Mouse (Mus musculus): ENCODE data around the gene Prdm2. TPM values are rescaled to one million over a fixed set of nuclear protein-coding genes. Genes with fewer than 3 reads are reported as not detected.

Gene Prdm2
- polyA plus RNA-seq, 1 experiment, result 8.9 TPM

GRCm38 (mm10) chr4:143185496-143185895 is 27.3 kb downstream of the Prdm2 start:
- no peak for TF ChIP-seq GATA1 (IDR thresholded peaks at IDR 0.05; ENCODE audit: low read length)

DNA sequence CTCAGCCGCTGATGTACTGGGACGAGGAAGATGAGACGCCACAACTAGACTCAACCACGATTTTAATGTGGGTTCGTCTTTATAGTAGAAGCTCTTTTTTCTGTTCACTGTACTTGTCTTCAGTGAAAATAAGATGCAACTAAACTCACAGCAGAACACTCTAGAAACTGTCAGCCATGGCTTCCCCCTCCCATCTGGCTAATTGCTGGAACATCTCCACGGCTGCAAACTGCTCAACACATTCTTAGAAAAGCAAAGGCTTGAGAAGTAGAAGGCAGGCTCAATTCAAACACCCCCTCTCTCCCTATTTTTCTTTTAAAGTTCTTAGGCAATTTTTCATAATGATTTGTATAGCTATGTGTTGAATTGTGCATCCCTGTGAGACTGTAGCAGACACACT is 29.7 kb downstream of the Prdm2 start:
- TF ChIP-seq GATA1 (IDR thresholded peaks at IDR 0.05; ENCODE audit: low read length), result no peak

DNA sequence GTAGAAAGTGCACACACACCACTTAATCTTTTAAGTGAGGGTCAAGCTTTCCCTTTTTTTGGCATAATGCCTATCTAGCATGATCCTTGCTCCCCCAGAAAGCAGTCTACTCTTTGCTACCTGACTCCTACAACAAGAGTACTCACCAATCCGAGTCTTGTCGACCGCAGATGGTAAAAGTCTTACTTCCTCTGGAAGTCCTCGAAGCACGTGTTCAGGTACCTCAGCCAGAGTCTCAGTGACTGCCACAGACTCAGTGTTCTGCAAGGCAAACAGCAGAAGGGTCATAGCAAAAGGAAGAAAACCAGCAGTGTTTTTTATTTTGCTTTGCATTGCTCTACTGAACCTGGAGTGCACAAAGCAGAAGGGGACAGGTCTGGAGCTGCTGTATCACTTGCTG is 32.1 kb downstream of the Prdm2 start:
- TF ChIP-seq GATA1 (IDR thresholded peaks at IDR 0.05; ENCODE audit: low read length), result no peak

DNA sequence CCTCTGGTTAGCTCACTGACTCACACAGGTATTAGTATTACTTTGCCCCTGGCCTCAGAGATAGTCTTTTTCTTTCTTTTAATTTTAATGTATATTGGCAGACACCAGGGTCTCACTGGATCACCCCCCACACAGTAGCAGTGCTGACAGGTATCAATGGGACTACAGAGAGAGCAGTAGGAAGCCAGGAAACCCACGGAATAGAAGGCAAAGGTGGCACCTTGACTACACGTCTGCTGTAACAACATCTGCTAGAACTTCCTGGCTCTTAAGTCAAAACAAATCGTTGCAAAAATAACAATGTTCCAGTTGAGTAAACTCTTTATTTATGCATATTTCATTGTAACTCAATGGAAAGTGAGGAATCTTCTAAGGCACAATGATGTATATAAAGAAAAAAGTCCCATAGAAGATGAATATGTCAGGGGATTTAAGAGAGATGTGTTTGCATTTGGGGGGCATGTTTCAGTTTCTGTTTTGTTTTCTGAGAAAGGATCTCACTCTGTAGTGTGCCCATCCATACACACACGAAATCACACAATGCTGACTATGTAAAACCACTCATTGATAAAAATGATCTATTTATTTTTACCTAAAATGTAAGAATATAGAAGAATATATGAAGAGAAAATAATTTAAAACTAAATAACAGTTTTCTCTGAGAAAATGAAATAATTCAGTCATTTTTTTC is 41.0 kb downstream of the Prdm2 start:
- TF ChIP-seq GATA1 (IDR thresholded peaks at IDR 0.05; ENCODE audit: low read length), result no peak

- TF ChIP-seq GATA1 (IDR thresholded peaks at IDR 0.05; ENCODE audit: low read length), result no peak
Observed at GRCm38 (mm10) chr4:143170290-143170689, 42.5 kb downstream of the Prdm2 start.

DNA sequence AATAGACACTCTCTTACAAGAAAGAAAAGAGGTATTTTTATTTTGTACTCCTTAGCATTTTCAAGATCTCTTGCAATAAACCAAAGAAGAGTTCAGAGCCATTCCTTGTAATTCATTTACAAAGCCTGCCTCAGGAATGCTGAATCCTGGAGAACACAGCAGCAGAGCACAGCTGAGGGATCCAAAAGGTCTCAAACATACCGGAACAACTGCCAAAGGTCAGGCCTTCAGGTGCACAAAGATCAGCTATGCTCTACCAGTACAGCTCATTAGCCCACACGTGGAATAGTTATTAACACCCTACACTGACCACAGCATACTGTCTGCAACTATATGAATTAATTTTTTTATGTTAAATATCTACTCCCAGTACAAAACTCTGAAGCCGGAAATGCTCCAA is 44.7 kb downstream of the Prdm2 start:
- no peak for TF ChIP-seq GATA1 (IDR thresholded peaks at IDR 0.05; ENCODE audit: low read length)

DNA sequence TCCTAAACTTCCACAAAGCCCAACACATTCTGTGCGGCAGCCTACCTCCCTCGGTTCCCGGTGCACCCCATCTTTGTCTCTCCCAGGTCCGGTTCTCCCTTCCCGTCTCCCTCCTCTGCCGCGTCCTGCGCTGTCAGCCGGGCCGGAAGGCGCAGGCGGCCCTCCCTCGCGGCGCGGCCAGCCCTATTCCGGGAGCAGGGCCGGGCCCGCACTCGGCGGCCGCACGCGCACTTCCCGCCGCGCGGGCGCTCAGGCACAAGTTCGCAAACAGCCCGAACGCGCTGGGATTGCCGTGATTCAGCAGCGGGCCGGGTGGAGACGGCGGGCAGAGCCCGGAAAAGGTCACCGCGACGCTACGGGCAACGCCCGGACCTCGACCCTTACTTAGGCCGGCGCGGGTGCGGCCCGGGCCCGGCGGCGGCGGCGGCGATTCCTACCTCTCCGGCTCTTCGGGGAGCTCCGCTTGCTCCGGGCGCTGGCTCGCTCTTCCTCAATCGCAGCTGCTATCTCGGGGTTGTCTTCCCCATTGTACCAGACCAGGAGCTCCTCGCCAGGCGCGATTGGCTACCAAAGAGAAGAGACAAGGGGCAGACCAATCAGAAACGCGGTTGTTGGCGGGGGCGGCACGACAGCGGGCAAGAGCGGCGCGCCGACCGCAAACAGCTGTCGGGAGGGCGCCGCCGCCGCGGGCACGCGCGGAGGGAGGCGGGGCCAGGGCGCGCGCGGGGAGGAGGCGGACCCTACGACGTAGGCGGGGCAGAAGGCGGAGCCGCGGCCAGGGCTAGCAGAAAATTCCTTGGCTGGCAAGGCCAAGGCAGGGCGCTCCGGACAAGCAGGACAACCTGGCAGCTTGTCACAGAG is 50.9 kb downstream of the Prdm2 start:
- TF ChIP-seq GATA1 (IDR thresholded peaks at IDR 0.05; ENCODE audit: low read length), result no peak

- no peak for TF ChIP-seq GATA1 (IDR thresholded peaks at IDR 0.05; ENCODE audit: low read length)
Observed at GRCm38 (mm10) chr4:143160826-143161225, 52.0 kb downstream of the Prdm2 start.

DNA sequence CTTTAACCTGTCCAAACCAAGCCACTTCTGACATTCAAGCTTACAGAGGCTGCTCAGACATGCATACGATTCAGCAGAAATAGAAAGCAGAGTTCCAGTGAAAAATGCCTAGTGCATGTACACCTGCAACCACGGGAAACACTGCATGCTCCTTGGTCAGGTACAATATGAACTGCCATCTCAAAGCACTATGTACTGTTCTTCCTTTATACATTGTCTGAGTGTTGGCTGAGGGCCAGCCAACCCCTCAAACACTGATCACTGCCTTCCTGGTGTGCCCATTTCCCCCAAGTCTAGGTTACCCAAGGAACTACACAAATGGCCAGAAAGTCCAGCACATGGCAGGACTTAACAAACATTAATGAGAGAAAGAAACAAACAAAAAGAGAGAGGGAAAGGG is 53.5 kb downstream of the Prdm2 start:
- no peak for TF ChIP-seq GATA1 (IDR thresholded peaks at IDR 0.05; ENCODE audit: low read length)

DNA sequence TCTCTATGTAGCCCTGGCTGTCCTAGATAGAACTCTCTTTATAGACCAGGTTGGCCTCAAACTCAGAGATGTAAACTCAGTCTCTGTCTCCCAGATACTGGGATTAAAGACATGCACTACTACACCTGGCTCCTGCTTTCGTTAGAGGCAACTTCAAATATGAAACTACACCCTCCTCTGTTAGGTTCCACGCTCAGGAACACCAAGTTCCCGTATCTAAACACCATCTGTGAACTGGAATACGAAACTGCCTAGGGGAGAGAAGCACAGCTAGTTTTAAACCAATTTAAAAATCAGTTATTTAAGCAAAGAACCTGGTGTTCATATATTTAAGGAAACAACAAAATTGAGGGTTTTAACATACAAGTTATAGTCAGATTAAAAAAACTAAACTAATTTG is 56.9 kb downstream of the Prdm2 start:
- TF ChIP-seq GATA1 (IDR thresholded peaks at IDR 0.05; ENCODE audit: low read length), result no peak

GRCm38 (mm10) chr4:143155036-143155435 is 57.8 kb downstream of the Prdm2 start:
- no peak for TF ChIP-seq GATA1 (IDR thresholded peaks at IDR 0.05; ENCODE audit: low read length)

DNA sequence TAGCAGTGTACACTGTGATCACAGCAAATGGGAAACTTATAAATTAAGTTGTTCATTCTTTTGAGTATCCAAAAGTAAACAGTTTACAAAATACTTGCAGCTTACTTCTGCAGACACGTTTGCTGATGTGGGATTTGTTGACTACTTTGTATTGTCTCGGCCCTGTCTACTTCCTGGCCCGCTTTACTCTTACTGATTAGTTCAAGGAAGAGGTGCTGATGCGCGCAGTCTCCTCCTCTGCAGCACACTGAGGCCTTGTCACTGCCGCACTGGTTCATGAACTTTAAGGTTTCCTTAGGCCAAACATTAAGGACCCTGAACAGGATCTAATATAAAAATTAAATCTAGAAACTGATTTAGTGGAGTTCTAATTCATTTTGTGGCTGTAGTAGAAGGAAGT is 58.2 kb downstream of the Prdm2 start:
- TF ChIP-seq GATA1 (IDR thresholded peaks at IDR 0.05; ENCODE audit: low read length), result no peak

DNA sequence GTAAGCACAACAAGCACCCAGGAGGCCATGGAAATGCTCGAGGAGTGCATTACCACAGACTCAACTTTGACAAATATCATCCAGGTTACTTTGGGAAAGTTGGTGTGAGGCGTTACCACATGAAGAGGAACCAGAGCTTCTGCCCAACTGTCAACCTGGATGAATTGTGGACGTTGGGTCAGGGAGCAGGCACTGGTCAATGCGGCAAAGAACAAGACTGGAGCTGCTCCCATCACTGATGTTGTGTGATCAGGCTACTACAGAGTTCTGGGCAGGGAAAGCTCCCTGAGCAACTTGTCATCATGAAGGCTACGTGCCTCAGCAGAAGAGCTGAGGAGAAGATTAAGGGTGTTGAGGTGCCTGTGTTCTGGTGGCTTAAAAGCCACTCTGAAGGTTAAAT is 60.2 kb downstream of the Prdm2 start:
- no peak for TF ChIP-seq GATA1 (IDR thresholded peaks at IDR 0.05; ENCODE audit: low read length)

DNA sequence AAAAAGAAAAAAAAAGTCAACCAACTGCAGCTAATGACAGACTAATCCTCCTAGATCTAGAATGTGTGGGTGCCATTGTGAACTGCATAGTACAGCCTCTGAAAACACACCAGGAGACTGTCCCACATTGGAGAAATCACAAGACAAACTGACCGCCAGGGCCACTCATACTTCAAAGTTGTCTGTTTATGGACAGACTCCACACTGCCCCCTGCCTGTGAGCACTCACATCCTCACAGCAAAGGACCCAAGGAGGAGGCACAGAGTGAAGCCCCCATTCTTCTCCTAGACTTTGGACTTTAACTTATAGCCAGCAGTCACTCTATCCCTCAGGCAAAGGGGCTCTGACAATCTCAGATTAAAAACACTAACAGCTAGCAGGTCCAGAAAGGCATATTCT is 61.5 kb downstream of the Prdm2 start:
- no peak for TF ChIP-seq GATA1 (IDR thresholded peaks at IDR 0.05; ENCODE audit: low read length)

GRCm38 (mm10) chr4:143147666-143148065 is 65.1 kb downstream of the Prdm2 start:
- TF ChIP-seq GATA1 (IDR thresholded peaks at IDR 0.05; ENCODE audit: low read length), result no peak

GRCm38 (mm10) chr4:143143615-143144014 is 69.2 kb downstream of the Prdm2 start:
- TF ChIP-seq GATA1 (IDR thresholded peaks at IDR 0.05; ENCODE audit: low read length), result no peak

Measured in G1E-ER4 (cell line).